Mouse (Mus musculus) thymus, adult 18-20 months (tissue): Measurements from ENCODE around the gene Zfp189.

Experiments
- DNase-seq, 2 experiments: peaks; one replicate each; pipeline ENCODE4 v3.0.0; 2022; ENCODE audit warnings: mixed read lengths in 2 of 2

Zfp189 gene

GRCm38 (mm10) chr4:49539665-49540064, 18.7 kb downstream of the Zfp189 start:
- DNase-seq = no peak

DNA sequence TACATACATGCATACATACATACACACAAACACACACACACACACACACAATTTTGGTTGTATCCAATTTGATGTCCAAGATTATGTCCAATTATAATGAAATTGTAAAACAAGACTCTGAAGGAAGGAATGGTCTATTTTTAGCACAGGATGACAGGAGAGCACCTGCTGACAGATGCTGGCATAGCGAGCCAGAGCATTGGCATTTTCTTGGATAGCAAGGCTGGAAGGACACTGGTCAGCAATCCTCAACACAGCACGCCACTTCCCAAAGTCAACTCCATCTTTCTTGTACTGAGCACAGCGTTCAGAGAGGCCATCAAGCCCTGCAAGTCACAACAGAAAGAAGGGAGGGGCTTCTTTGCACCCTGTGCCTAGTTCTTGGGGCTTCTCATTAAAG, 20.0 kb downstream of the Zfp189 start:
- DNase-seq = no peak

DNA sequence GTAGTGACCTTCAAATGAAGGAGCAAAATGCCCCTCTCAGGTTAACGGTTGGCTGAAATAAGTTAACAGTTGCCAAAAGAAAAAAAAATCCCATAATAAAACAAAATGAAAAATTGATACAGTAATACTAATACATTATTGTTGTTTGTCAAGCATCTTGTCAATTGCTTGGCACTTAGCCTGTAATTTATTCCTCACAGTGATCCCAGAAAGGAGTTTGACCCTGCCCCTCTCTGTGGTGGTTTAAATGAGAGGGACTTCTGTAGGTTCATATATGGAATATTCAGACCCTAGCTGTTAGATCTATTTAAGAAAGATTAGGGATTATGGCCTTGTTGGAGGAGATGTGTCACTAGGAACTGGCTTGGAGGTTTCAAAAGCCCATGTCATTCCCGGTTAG, 25.1 kb downstream of the Zfp189 start:
- DNase-seq = no peak

GRCm38 (mm10) chr4:49546873-49547543, 26.0 kb downstream of the Zfp189 start:
- DNase-seq = no peak

DNA sequence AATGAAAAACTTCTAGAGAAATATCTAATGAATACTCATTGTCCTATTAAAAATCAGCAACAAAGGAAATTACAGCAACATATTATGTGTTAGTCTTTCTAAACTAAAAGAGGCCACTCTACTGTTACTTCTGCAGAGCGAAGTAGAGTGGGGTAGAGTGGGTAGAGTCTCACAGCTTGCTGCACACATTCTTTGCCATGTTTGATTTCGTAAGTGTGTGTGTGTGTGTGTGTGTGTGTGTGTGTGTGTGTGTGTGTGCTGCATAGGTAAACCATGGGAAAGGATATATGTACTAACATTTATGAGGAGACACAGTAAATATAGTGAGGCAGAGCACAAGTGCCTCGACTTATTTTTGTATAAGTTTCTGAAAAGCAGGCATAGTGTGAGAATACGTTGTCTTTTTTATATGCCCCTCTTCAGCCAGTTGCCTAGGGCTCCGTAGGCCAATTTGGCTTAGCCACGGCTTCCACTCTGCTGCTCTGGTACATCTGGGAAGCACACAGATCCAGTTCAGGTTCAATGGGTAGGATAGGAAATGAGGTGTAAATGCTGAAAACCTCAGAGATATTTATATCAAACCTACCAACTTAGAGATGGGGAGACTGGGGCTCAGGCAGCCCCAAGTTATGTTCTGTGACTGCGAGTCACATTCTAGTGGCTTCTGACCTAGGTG, 26.7 kb downstream of the Zfp189 start:
- no peak for DNase-seq

- no peak for DNase-seq
Observed at GRCm38 (mm10) chr4:49549383-49549782, 28.4 kb downstream of the Zfp189 start, which contains the start of gene Aldob. Aldob (minus strand) TSS chr4:49549546.

GRCm38 (mm10) chr4:49553380-49553779, 32.4 kb downstream of the Zfp189 start:
- DNase-seq = no peak

GRCm38 (mm10) chr4:49557375-49557774, 36.4 kb downstream of the Zfp189 start:
- no peak for DNase-seq

DNA sequence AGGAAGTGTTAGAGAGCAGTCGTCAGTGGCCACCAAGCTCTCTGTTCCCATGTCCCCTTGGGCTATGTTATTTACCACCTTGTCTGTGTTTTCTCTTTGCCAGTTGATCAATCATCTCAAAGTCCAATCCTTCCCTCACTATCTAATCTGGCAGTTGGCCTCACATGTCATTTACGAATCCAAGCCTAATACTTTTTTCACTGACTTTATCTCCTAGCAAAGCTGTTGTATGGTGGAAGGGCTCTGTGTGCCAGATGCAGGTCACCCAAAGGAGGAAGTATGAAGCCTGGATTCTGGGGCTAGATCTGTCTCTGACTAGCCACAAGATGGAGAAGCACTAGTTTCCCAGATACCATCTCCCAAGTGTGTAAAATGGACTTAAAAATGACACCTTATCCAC, 37.2 kb downstream of the Zfp189 start:
- DNase-seq = no peak

GRCm38 (mm10) chr4:49559915-49560772, 39.2 kb downstream of the Zfp189 start:
- peak in 1 of 2 experiments; percentile 3 for DNase-seq

GRCm38 (mm10) chr4:49567613-49568012, 46.6 kb downstream of the Zfp189 start:
- DNase-seq = peak in 1 of 2 experiments; percentile 15

GRCm38 (mm10) chr4:49572194-49572593, 51.2 kb downstream of the Zfp189 start:
- no peak for DNase-seq
